Mouse (Mus musculus): ENCODE measurements around the gene Asl.

DNA sequence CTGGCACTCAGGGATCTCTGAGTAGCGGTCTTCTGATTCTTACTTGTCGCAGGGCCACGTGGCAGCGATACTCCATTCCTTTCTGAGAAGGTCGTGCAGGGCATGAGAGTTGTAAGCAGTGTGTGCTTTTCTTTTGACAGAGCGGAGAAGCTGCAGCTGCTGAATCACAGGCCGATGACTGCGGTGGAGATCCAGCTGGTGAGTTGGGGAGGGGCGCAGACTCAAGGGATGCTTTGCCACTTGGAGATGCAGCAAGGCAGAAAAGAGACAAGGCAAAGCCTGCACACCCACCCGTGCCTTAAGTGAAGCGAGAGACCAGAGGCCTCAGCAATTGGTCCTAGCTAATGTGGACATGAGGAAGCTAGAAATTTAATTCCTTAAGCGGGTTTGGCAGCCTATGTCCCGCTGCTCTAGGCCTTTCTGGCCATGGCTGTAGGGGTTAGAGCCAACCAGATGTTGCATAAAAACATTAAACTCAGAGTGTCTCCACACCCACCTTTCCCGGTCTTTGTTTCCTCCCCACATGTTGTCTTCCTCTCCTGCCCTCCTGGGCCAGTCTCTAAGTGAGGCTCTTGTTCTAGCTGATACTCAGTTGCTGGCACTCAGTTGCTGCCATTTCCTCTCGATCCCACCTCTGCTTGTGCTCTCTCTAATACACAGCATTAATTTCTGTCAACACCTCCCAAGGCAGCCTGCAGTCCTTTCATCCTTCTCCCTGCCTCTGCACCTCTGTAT lies 19.9 kb upstream of the Asl start:
- no peak for TF ChIP-seq CTCF (IDR thresholded peaks at IDR 0.05; ENCODE audit: borderline replicate concordance, insufficient read depth, low read length)
- no peak for TF ChIP-seq POLR2A (IDR thresholded peaks at IDR 0.05; ENCODE audit: low read depth, low read length)

Measured in embryonic fibroblast, embryonic 13.5 days (primary cell).